Mouse (Mus musculus) cortical plate, adult 2 months (tissue): ENCODE results near the gene Asap2.

Source experiments
- CTCF ChIP-seq: fragments of 200-500 bp; IDR thresholded peaks from 2 replicates; pipeline ENCODE4 v1.5.1; 2011; ENCODE audit warnings: mild to moderate bottlenecking, control low read depth, low read length; ENCODE audit not compliant: insufficient read depth; ENCODE audit errors: extremely low read depth
- POLR2A ChIP-seq: fragments of 200-500 bp; IDR thresholded peaks from 2 replicates; pipeline ENCODE4 v1.6.1; 2011; ENCODE audit warnings: mild to moderate bottlenecking, low read length, control low read depth; ENCODE audit not compliant: insufficient read depth; ENCODE audit errors: extremely low read depth

- TF ChIP-seq POLR2A (no peak), CTCF (no peak)
Observed at GRCm38 (mm10) chr12:21274446-21274845, 284.2 kb downstream of the Asap2 start.
